In the genomic region with DNA sequence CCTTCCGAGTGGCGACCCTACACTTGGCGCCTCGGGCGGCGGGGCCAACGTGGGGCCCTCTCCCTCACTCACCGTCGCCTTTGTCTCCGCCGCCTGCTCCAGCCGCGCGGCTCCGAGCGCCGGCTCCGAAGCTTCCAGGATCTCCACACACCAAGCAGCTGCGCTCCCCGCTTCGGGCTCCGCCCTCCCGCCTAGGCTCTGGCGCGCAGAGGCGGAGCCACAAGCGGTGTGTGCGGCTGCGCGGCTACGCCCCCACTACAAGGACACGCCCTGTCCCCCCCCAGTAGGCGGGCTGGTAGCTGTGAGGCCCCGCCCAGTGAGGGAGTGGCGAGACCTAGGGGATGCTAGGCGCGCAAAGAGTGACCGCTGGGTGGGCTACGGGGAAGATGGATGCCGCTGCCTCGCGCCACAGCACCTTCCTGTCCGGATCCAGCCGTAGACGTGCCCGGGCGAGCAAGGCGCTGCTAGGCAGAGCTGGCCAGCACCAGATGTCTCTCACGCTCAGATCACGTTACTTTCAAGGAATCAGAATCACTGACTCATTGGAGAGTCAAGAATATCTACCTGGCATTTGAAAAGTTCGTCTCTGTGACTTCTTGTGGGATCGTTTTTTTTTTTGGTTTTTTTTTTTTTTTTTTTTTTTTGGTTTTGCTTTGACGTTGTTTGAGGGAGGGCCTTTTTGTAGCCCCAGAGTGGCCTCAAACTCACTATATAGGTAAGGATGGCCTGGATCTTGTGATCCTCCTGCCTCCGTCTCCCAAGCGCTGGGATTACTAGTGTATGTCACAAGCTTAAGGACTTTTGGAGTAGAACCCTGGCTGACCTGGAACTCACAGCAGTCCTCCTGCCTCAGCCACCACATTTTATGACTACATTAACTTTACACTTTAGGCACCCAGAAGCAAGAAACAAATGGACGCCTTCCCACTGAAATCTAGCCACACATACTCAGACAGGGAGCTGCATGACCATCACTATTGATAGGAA, we compare ENCODE assay signal across 7 mouse cellular contexts. TPM values are rescaled to one million over a fixed set of nuclear protein-coding genes. Genes with fewer than 3 reads are reported as not detected.
DNase-seq lines count a peak whose midpoint lies in the region; ATAC-seq lines count a peak whose summit lies in the region.

TSS of gene Cdc42se2 (minus strand) at position 188 of the 987 bp plus-strand sequence.

- peak; percentile 97 for ATAC-seq in embryonic facial prominence, embryonic 12.5 days (ENCODE audit: insufficient number of reproducible peaks, insufficient read depth, low FRiP score, low TSS enrichment)
- peak; percentile 98 for ATAC-seq in limb, embryonic 11.5 days (ENCODE audit: insufficient number of reproducible peaks, low FRiP score, low TSS enrichment, low read depth)
- ATAC-seq in midbrain, embryonic 14.5 days (ENCODE audit: low FRiP score, low TSS enrichment) = peak; percentile 99

- H3K4me1 ChIP-seq in embryonic facial prominence, embryonic 12.5 days = no peaks in the 10 kb centered on the region
- H3K4me1 ChIP-seq in limb, embryonic 11.5 days (ENCODE audit: control insufficient read depth, insufficient read depth, low read length) = peaks cover 6% of the 10 kb centered on the region; the same call in 1 of the 2 replicates
- peaks cover 21% of the 10 kb centered on the region for H3K4me1 ChIP-seq in midbrain, embryonic 14.5 days (ENCODE audit: control insufficient read depth, insufficient read depth, low read length)

- DNase-seq in adrenal gland, postnatal 25 days = peak; percentile 97
- peak; percentile 100 for DNase-seq in heart, adult 11 months
- peak; percentile 97 for DNase-seq in kidney, adult 18-20 months
- peak; percentile 99 for DNase-seq in limb, embryonic 11.5 days (ENCODE audit: low spot score)
- DNase-seq in midbrain, embryonic 14.5 days = peak; percentile 99
- peak; percentile 95 to 99 for DNase-seq in spleen, adult 18-20 months

- H3K9me3 ChIP-seq in embryonic facial prominence, embryonic 12.5 days = no peaks in the 10 kb centered on the region
- no peaks in the 10 kb centered on the region for H3K9me3 ChIP-seq in limb, embryonic 11.5 days (ENCODE audit: control insufficient read depth, low read length)
- H3K9me3 ChIP-seq in midbrain, embryonic 14.5 days (ENCODE audit: control insufficient read depth, low read length) = no peaks in the 10 kb centered on the region

- H3K27me3 ChIP-seq in embryonic facial prominence, embryonic 12.5 days = no peaks in the 10 kb centered on the region
- H3K27me3 ChIP-seq in limb, embryonic 11.5 days (ENCODE audit: control insufficient read depth, insufficient read depth, low read length) = no peaks in the 10 kb centered on the region
- H3K27me3 ChIP-seq in midbrain, embryonic 14.5 days (ENCODE audit: control insufficient read depth, insufficient read depth, low read length) = no peaks in the 10 kb centered on the region

- peak within 1 kb of the TSS; percentile 63 for H3K4me2 ChIP-seq in embryonic facial prominence, embryonic 12.5 days (replicated peaks)
- peak within 1 kb of the TSS; percentile 73 for H3K4me2 ChIP-seq in limb, embryonic 11.5 days (ENCODE audit: low read depth, severe bottlenecking)
- H3K4me2 ChIP-seq in midbrain, embryonic 14.5 days (ENCODE audit: low read length) = peak within 1 kb of the TSS; percentile 75

- peak within 1 kb of the TSS; percentile 99 for H3K27ac ChIP-seq in embryonic facial prominence, embryonic 12.5 days
- peak within 1 kb of the TSS; percentile 93 for H3K27ac ChIP-seq in limb, embryonic 11.5 days (replicated peaks; ENCODE audit: low read depth, low read length)
- H3K27ac ChIP-seq in midbrain, embryonic 14.5 days (replicated peaks; ENCODE audit: low read depth, low read length) = peak within 1 kb of the TSS; percentile 98

- 4% methylated on average over 56 of the region's 56 CpGs for WGBS in embryonic facial prominence, embryonic 12.5 days
- 4% methylated on average over 54 of the region's 56 CpGs for WGBS in limb, embryonic 11.5 days
- 4% methylated on average over 53 of the region's 56 CpGs for WGBS in midbrain, embryonic 14.5 days

- H3K36me3 ChIP-seq in embryonic facial prominence, embryonic 12.5 days = no peaks in the 10 kb centered on the region
- H3K36me3 ChIP-seq in limb, embryonic 11.5 days (ENCODE audit: control insufficient read depth, insufficient read depth, low read length) = no peaks in the 10 kb centered on the region
- H3K36me3 ChIP-seq in midbrain, embryonic 14.5 days (ENCODE audit: control insufficient read depth, insufficient read depth, low read length) = no peaks in the 10 kb centered on the region

- H3K9ac ChIP-seq in embryonic facial prominence, embryonic 12.5 days = peak within 1 kb of the TSS; percentile 94
- peak within 1 kb of the TSS; percentile 89 for H3K9ac ChIP-seq in limb, embryonic 11.5 days (ENCODE audit: low read length)
- H3K9ac ChIP-seq in midbrain, embryonic 14.5 days (replicated peaks; ENCODE audit: low read length) = peak within 1 kb of the TSS; percentile 91

- H3K4me3 ChIP-seq in embryonic facial prominence, embryonic 12.5 days = peak within 1 kb of the TSS; percentile 90
- peak within 1 kb of the TSS; percentile 96 for H3K4me3 ChIP-seq in limb, embryonic 11.5 days (ENCODE audit: low read depth, low read length)
- peak within 1 kb of the TSS; percentile 98 for H3K4me3 ChIP-seq in midbrain, embryonic 14.5 days (replicated peaks; ENCODE audit: low read depth, low read length)

RNA-seq across cellular contexts. Expression of gene Cdc42se2, which starts in this region (rescaled TPM):
- total RNA-seq in adrenal gland, postnatal 25 days (2021) = 20.8 and 25.1 TPM in 2 replicates
- polyA plus RNA-seq in embryonic facial prominence, embryonic 12.5 days (2016; fragmentation: Nextera tagmentation; extraction: Ambion mirVana) = 114 and 115 TPM in 2 replicates
- 135 and 136 TPM in 2 replicates for polyA plus RNA-seq in limb, embryonic 11.5 days (2014; fragmentation: Nextera tagmentation; extraction: Ambion mirVana)
- 147 and 201 TPM in 2 replicates for polyA plus RNA-seq in midbrain, embryonic 14.5 days (2014; fragmentation: Nextera tagmentation; extraction: Ambion mirVana)

Comparison
In these comparisons a context has a peak if more than half of its experiments do, and no peak if none do; other contexts are left out.
1. Peak in every context shown above with its lines: DNase-seq, ATAC-seq, H3K4me3 ChIP-seq and H3K27ac ChIP-seq.